Mouse (Mus musculus) ES-E14 (cell line): ENCODE results near the gene Esyt1.

Experiments
- CHD2 ChIP-seq: IDR thresholded peaks from 2 replicates; pipeline ENCODE4 v1.6.1; 2014; ENCODE audit warnings: mild to moderate bottlenecking, low read depth, low read length, inconsistent platforms
- HCFC1 ChIP-seq: IDR thresholded peaks from 2 replicates; pipeline ENCODE4 v1.6.1; 2012; ENCODE audit warnings: low read length, inconsistent platforms, borderline replicate concordance; ENCODE audit not compliant: insufficient read depth
- ZC3H11A ChIP-seq: IDR thresholded peaks from 2 replicates; pipeline ENCODE4 v1.6.1; 2012; ENCODE audit warnings: low read depth, mild to moderate bottlenecking, inconsistent platforms, low read length, borderline replicate concordance
- ZNF384 ChIP-seq: IDR thresholded peaks from 2 replicates; pipeline ENCODE4 v1.6.1; 2012; ENCODE audit warnings: low read depth, low read length, inconsistent platforms

DNA sequence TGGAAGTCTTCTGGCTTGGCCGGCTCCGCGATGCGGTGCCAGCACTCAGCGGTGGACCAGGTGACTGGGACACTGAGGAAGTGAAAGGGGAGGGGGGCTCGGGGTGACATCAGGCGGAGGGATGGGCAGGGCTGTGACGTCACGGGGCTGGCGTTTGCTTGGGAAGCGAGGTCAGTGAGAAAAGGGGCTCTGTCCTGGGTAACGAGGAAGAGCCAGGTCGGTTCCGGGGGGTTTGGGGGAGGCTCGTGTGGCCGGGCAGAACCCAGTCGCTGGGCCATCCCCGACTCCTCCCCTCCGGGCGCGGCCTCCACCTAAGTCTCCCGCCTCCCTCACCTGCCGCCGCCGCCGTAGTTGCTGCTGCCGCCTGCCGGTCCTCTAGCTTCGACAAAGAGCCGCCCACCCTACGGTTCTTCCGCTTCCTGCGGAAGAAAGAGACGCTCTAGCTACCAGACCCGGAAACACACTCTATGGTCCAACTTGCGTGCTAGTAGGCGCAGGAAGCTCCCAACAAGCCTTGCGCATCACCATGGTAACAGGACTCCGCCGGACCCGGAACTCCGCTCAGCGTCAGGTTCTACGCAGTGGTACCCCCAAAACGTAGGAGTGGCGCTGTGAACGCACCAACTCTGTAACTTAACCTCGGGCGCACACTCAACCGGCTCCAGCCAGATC lies 21.8 kb upstream of the Esyt1 start, which contains the start of gene Zc3h10:
- no peak for TF ChIP-seq ZNF384
- TF ChIP-seq CHD2 = peak; percentile 47; the same call in 1 of the 2 replicates
- TF ChIP-seq HCFC1 = peak; percentile 83
- TF ChIP-seq ZC3H11A = no peak
